Mouse (Mus musculus): ENCODE results near the gene Gm20826. TPM values are rescaled to one million over a fixed set of nuclear protein-coding genes. Genes with fewer than 3 reads are reported as not detected.
"Not testable (repeated sequence)": the region's sequence is repeated elsewhere in the genome, so short reads cannot be mapped to it uniquely, and the experiment has no call there.

Gene Gm20826
- total RNA-seq (2014; rRNA removed) (not detected in 2 replicates), polyA plus RNA-seq (2012; rRNA removed) (not detected in 2 replicates)

GRCm38 (mm10) chrY:7638389-7638788 lies at the start of gene Gm20826:
Gene Gm20826, minus strand, starts transcription at chrY:7638489.
- not testable (repeated sequence) for DNase-seq (ENCODE audit: extremely low read depth, low read depth, low spot score); H3K9ac ChIP-seq (ENCODE audit: low read depth, low read length); H3K4me3 ChIP-seq (ENCODE audit: insufficient read depth, low read depth, low read length); H3K36me3 ChIP-seq (ENCODE audit: control insufficient read depth, insufficient read depth, low read length); H3K79me2 ChIP-seq (ENCODE audit: control insufficient read depth, insufficient read depth, low read length); H3K4me1 ChIP-seq (ENCODE audit: control insufficient read depth, insufficient read depth, low read length); H3K27me3 ChIP-seq (ENCODE audit: control insufficient read depth, insufficient read depth, low read length); H3K27ac ChIP-seq (replicated peaks; ENCODE audit: insufficient read depth, low read depth, low read length)
- no CpG with 5 or more reads among the region's 3 CpGs for WGBS

Other genes with a start within 250 kb of the Gm20826 start
- not detected in 2 replicates for gene Gm21788, start 233.5 kb downstream of the Gm20826 start, total RNA-seq (2014; rRNA removed)
- not detected in 2 replicates for gene Gm21788, start 233.5 kb downstream of the Gm20826 start, polyA plus RNA-seq (2012; rRNA removed)
- gene Gm28576, start 84.5 kb upstream of the Gm20826 start, total RNA-seq (2014; rRNA removed): not detected in 2 replicates
- gene Gm28576, start 84.5 kb upstream of the Gm20826 start, polyA plus RNA-seq (2012; rRNA removed): not detected in 2 replicates

All from liver, adult 2 months (tissue).